Mouse (Mus musculus): ENCODE measurements around the gene Nol4l. TPM values are rescaled to one million over a fixed set of nuclear protein-coding genes. Genes with fewer than 3 reads are reported as not detected.

Gene Nol4l
- polyA plus RNA-seq, 1 experiment = 1.1 TPM

DNA sequence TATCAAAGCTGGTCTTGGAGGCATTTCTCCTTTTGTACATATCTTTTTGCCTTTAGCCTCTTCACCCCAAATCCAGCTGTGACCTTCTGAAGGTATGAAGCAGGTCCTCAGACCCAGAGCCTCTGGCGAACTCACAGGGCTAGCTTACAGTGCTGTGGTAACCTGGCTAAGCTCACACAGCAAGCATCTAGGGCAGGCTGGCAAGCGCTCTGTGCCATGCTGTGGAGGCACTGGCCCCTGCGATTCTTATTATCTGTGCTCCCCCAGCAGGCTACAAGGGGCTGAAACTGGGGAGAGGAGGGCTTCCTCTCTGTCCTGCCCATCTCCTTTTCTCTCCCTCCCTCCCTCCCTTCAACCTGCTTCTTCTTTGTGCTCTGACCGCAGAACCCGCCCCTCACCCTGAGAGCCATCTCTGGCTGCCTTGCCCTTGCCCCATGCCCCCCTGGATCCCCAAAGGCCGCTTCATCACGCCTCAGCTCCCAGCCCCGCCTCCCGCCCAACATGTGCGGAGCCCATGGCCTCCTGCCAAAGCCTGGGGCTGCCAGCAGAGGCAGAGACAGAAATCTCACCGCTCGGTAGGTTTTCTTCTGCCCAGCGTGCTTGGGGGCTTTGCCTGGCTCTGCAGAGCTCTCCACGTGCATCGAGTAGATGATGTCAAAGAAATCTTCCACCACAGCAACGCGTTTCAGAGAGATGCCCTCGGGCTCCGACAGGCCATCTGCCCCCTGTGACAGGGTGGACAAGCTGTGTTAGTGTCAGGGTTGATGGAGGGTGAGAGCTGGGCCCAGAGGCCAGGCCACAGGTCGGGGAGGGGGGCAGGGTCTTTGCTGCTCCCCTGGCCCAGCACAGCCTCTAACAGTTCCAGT is 46.4 kb downstream of the Nol4l start:
- H3K27me3 ChIP-seq (ENCODE audit: control insufficient read depth) = no peaks in the 10 kb centered on the region
- H3K36me3 ChIP-seq (ENCODE audit: control insufficient read depth) = peaks cover 81% of the 10 kb centered on the region
- no peaks in the 10 kb centered on the region for H3K9me3 ChIP-seq (ENCODE audit: control insufficient read depth, low read length)
- H3K4me3 ChIP-seq (replicated peaks) = peak overlapping the region; percentile 37
- peaks cover 80% of the 10 kb centered on the region for H3K4me1 ChIP-seq (ENCODE audit: control insufficient read depth)
- TF ChIP-seq GATA1 (IDR thresholded peaks at IDR 0.05; ENCODE audit: low read length) (no peak), TAL1 (IDR thresholded peaks at IDR 0.05; ENCODE audit: low read length) (no peak)

GRCm38 (mm10) chr2:153481861-153482120 is 48.0 kb downstream of the Nol4l start:
- no peaks in the 10 kb centered on the region for H3K27me3 ChIP-seq (ENCODE audit: control insufficient read depth)
- no peak for TF ChIP-seq GATA1 (IDR thresholded peaks at IDR 0.05; ENCODE audit: low read length)
- TF ChIP-seq TAL1 (IDR thresholded peaks at IDR 0.05; ENCODE audit: low read length) = no peak
- no peaks in the 10 kb centered on the region for H3K9me3 ChIP-seq (ENCODE audit: control insufficient read depth, low read length)
- peaks cover 85% of the 10 kb centered on the region for H3K36me3 ChIP-seq (ENCODE audit: control insufficient read depth)
- H3K4me3 ChIP-seq (replicated peaks) = no peak overlapping the region
- H3K4me1 ChIP-seq (ENCODE audit: control insufficient read depth) = peaks cover 77% of the 10 kb centered on the region

DNA sequence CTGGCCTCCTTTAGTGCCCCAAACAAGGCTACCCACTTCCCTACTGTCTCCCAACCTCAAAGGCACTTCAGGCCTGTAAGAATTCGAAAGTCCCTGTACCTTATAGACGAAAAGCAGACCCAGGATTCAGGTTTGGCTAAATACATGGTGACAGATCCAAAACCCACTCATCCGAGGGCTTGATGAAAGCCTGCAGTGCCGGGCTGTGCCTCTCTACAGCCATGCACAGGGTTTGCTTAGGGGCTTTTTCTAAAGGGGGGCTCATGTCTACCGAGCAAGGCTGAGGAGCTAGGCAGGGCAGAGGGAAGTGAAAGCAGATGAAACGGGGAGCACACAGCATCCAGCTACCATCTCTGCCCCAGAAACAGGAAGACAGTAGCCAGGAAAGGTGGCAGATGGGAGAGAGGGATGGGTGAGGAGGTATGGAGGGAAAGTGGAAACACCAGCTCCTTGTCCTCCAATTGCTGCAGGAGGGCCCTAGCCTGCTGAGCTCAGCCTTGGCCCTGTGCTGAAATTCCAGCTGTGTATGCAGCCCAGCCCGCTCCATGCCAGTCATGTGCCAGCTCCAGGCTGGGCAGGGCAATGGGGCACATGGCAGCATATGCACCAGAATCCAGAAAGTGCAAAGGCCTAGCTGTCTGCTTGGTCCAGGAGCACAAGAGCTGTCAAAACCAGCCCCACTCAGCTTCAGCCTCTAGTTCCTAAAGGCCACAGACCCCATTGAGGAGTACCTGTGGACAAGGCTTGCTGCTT is 48.5 kb downstream of the Nol4l start:
- H3K4me1 ChIP-seq (ENCODE audit: control insufficient read depth) = peaks cover 76% of the 10 kb centered on the region
- no peak for TF ChIP-seq TAL1 (IDR thresholded peaks at IDR 0.05; ENCODE audit: low read length)
- H3K27me3 ChIP-seq (ENCODE audit: control insufficient read depth) = no peaks in the 10 kb centered on the region
- peaks cover 88% of the 10 kb centered on the region for H3K36me3 ChIP-seq (ENCODE audit: control insufficient read depth)
- no peaks in the 10 kb centered on the region for H3K9me3 ChIP-seq (ENCODE audit: control insufficient read depth, low read length)
- H3K4me3 ChIP-seq (replicated peaks) = no peak overlapping the region

DNA sequence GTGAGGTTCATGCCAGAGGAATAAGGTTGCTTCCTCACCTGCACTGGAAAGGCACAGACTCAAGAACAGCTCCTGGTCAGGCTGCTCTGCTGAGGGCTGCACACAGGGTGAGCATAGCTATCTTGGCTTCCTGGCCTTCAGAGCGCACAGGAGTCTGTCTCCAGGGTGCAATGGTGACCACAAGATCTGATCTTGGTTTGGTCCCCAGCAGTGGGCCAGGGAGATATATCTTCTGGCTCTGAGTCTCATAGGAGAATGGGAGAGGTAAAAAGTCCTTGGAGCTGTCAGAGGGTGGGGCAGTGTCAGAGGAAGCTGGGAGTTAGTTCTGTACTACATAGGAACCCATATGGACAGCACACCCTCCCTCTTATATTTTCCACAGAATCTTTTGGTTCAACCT is 50.3 kb downstream of the Nol4l start:
- peaks cover 76% of the 10 kb centered on the region for H3K4me1 ChIP-seq (ENCODE audit: control insufficient read depth)
- H3K27me3 ChIP-seq (ENCODE audit: control insufficient read depth) = no peaks in the 10 kb centered on the region
- peaks cover 96% of the 10 kb centered on the region for H3K36me3 ChIP-seq (ENCODE audit: control insufficient read depth)
- no peaks in the 10 kb centered on the region for H3K9me3 ChIP-seq (ENCODE audit: control insufficient read depth, low read length)
- no peak overlapping the region for H3K4me3 ChIP-seq (replicated peaks)
- TF ChIP-seq GATA1 (IDR thresholded peaks at IDR 0.05; ENCODE audit: low read length) (no peak), TAL1 (IDR thresholded peaks at IDR 0.05; ENCODE audit: low read length) (no peak)

GRCm38 (mm10) chr2:153478583-153478982 is 51.2 kb downstream of the Nol4l start:
- H3K4me3 ChIP-seq (replicated peaks) = no peak overlapping the region
- TF ChIP-seq TAL1 (IDR thresholded peaks at IDR 0.05; ENCODE audit: low read length) = no peak
- no peak for TF ChIP-seq GATA1 (IDR thresholded peaks at IDR 0.05; ENCODE audit: low read length)
- no peaks in the 10 kb centered on the region for H3K9me3 ChIP-seq (ENCODE audit: control insufficient read depth, low read length)
- H3K27me3 ChIP-seq (ENCODE audit: control insufficient read depth) = no peaks in the 10 kb centered on the region
- peaks cover 67% of the 10 kb centered on the region for H3K4me1 ChIP-seq (ENCODE audit: control insufficient read depth)
- peaks cover 96% of the 10 kb centered on the region for H3K36me3 ChIP-seq (ENCODE audit: control insufficient read depth)

- Histone ChIP-seq H3K4me1 (ENCODE audit: control insufficient read depth) (peaks cover 39% of the 10 kb centered on the region), H3K4me3 (replicated peaks) (no peak overlapping the region), H3K36me3 (ENCODE audit: control insufficient read depth) (peaks cover 94% of the 10 kb centered on the region)
Measured at GRCm38 (mm10) chr2:153475114-153476112, 54.4 kb downstream of the Nol4l start.

DNA sequence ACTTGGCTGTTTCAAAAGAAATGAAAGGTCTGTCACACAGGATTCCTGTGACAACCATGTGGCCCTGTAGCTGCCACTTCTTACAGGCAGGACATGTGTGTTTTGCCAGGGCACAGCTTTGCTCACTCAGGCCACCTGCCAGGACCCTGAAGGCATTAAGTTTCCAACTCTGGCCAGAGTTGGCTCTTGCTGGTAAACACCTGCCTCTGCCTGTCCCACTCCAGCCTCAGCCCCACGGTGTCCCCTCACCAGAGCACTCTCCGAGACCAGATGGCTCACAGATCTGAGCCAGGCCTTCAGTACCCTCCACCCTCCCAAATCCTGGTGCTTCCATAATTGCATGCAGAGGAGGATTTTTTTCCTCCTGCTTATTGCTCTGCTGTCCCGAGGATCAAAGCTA is 58.8 kb downstream of the Nol4l start:
- TF ChIP-seq TAL1 (IDR thresholded peaks at IDR 0.05; ENCODE audit: low read length) (no peak), GATA1 (IDR thresholded peaks at IDR 0.05; ENCODE audit: low read length) (no peak)
- Histone ChIP-seq H3K4me1 (ENCODE audit: control insufficient read depth) (peaks cover 15% of the 10 kb centered on the region), H3K9me3 (ENCODE audit: control insufficient read depth, low read length) (no peaks in the 10 kb centered on the region), H3K4me3 (replicated peaks) (no peak overlapping the region), H3K27me3 (ENCODE audit: control insufficient read depth) (no peaks in the 10 kb centered on the region), H3K36me3 (ENCODE audit: control insufficient read depth) (peaks cover 84% of the 10 kb centered on the region)

More at GRCm38 (mm10) chr2:153475114-153476112, 54.4 kb downstream of the Nol4l start:
- Histone ChIP-seq H3K9me3 (ENCODE audit: control insufficient read depth, low read length) (no peaks in the 10 kb centered on the region), H3K27me3 (ENCODE audit: control insufficient read depth) (no peaks in the 10 kb centered on the region)
- TF ChIP-seq TAL1 (IDR thresholded peaks at IDR 0.05; ENCODE audit: low read length) (no peak), GATA1 (IDR thresholded peaks at IDR 0.05; ENCODE audit: low read length) (no peak)

DNA sequence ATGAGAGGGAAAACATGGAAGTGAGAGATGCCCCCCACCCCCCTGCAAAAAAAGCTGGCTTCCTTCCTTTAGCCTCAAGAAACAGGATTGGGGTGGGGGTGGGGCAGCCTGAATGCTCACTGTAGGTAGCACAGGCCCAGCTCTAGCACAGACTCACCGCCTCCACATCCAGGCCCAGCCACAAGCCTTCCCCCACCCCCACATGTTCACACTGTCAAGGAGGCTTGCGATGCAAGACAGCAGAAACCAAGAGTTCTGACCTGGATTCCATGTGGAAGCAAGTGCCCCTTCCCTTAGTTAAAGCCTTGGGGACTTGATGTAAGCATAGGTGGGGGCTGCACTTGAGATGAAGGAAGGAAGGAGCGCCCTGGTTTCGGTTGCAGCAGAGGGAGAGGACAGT is 60.0 kb downstream of the Nol4l start:
- Histone ChIP-seq H3K36me3 (ENCODE audit: control insufficient read depth) (peaks cover 82% of the 10 kb centered on the region), H3K4me1 (ENCODE audit: control insufficient read depth) (peaks cover 6% of the 10 kb centered on the region)
- no peak for TF ChIP-seq GATA1 (IDR thresholded peaks at IDR 0.05; ENCODE audit: low read length)
- no peak for TF ChIP-seq TAL1 (IDR thresholded peaks at IDR 0.05; ENCODE audit: low read length)

More for the DNA sequence above, 60.0 kb downstream of the Nol4l start:
- no peaks in the 10 kb centered on the region for H3K9me3 ChIP-seq (ENCODE audit: control insufficient read depth, low read length)
- H3K27me3 ChIP-seq (ENCODE audit: control insufficient read depth) = no peaks in the 10 kb centered on the region
- H3K4me3 ChIP-seq (replicated peaks) = no peak overlapping the region
